25 mouse cellular contexts compared by ENCODE assay signal in genomic region chr5:29166947-29167346, GRCm38 (mm10).
"Had no signal": no experiment of that assay in that cellular context is flagged by ENCODE, and none has a peak within 500 bp of the region (broad histone marks: within the 10 kb centered on the region; RNA-seq: fewer than 3 reads in every experiment).

No protein-coding gene starts in this region.

- H3K9me3 ChIP-seq: heart, embryonic 13.5 days; heart, embryonic 15.5 days; hindbrain, embryonic 13.5 days; hindbrain, embryonic 15.5 days; kidney, embryonic 15.5 days; limb, embryonic 10.5 days; limb, embryonic 12.5 days had no signal

- H3K27me3 ChIP-seq: heart, embryonic 13.5 days; heart, embryonic 15.5 days; hindbrain, embryonic 13.5 days; hindbrain, embryonic 15.5 days; kidney, embryonic 15.5 days; limb, embryonic 12.5 days had no signal

- ATAC-seq: hindbrain, postnatal 0 days; intestine, embryonic 16.5 days had no signal

- H3K36me3 ChIP-seq: heart, embryonic 13.5 days; heart, embryonic 15.5 days; hindbrain, embryonic 13.5 days; hindbrain, embryonic 15.5 days; kidney, embryonic 15.5 days; limb, embryonic 10.5 days; limb, embryonic 12.5 days had no signal

- H3K9ac ChIP-seq: heart, embryonic 13.5 days; heart, embryonic 15.5 days; hindbrain, embryonic 13.5 days; hindbrain, embryonic 15.5 days; kidney, embryonic 15.5 days; limb, embryonic 12.5 days had no signal

- H3K4me2 ChIP-seq: heart, embryonic 11.5 days; heart, embryonic 13.5 days; heart, embryonic 15.5 days; hindbrain, embryonic 13.5 days; hindbrain, embryonic 15.5 days; kidney, embryonic 15.5 days; limb, embryonic 12.5 days had no signal

- DNase-seq: gastrocnemius, postnatal 14 days; gastrocnemius, postnatal 36 days; heart, adult 11 months; heart, adult 2 months; heart, postnatal 14 days; heart, postnatal 36 days; kidney, adult 11 months; kidney, adult 2 months; kidney, adult 9 months; kidney, postnatal 14 days; kidney, postnatal 36 days; layer of hippocampus, adult 9-11 months; layer of hippocampus, postnatal 36 days; liver had no signal

- H3K4me1 ChIP-seq: heart, embryonic 13.5 days; heart, embryonic 15.5 days; hindbrain, embryonic 13.5 days; hindbrain, embryonic 15.5 days; limb, embryonic 10.5 days; limb, embryonic 12.5 days had no signal

- H3K4me3 ChIP-seq: heart, adult 2 months; heart, embryonic 13.5 days; heart, embryonic 15.5 days; hindbrain, embryonic 13.5 days; hindbrain, embryonic 15.5 days; kidney, embryonic 15.5 days; limb, embryonic 10.5 days; limb, embryonic 12.5 days had no signal

- H3K27ac ChIP-seq: heart, adult 2 months; heart, embryonic 13.5 days; heart, embryonic 15.5 days; hindbrain, embryonic 13.5 days; hindbrain, embryonic 15.5 days; hindbrain, postnatal 0 days; kidney, embryonic 15.5 days; kidney, postnatal 0 days; limb, embryonic 10.5 days; limb, embryonic 12.5 days had no signal
